Mouse (Mus musculus) kidney, postnatal 36 days (tissue): Measurements from ENCODE around the gene Prss30.
"Not testable (repeated sequence)": the region's sequence is repeated elsewhere in the genome, so short reads cannot be mapped to it uniquely, and the experiment has no call there.

Experiments used
- DNase-seq, 2 experiments: peaks; one replicate each; pipeline ENCODE4 v3.0.0; 2021 to 2022; ENCODE audit warnings: mixed read lengths in 2 of 2

Prss30 gene

GRCm38 (mm10) chr17:23982912-23983311, 2.5 kb upstream of the Prss30 start:
- DNase-seq, result peak; percentile 43 to 52

- no peak for DNase-seq
Measured at GRCm38 (mm10) chr17:23979471-23979870, 895 bp downstream of the Prss30 start.

GRCm38 (mm10) chr17:23976665-23977064, 3.7 kb downstream of the Prss30 start:
- DNase-seq, result peak; percentile 53 to 61

GRCm38 (mm10) chr17:23971315-23971714, 9.1 kb downstream of the Prss30 start:
- DNase-seq, result no peak

GRCm38 (mm10) chr17:23969231-23969630, 11.1 kb downstream of the Prss30 start:
- DNase-seq, result peak; percentile 87 to 93

DNA sequence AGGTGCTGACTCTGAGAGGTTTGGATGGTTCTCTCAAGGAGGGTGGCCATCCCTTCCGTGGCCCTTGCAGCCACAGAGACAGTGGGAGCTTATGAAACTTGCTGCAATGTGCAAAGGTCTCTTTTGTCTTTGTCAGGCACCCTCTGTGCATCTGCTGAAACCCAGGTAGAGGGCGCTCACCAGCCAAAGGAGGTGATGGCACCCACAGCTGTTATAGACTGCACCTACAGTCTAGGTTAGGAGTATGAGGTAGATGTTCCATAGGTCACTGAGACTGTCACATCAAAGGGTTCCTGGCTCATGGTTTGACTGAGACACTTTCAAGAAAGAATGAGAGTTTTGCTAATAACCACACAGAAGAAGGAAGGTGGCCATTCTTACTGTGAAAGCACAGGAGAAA, 11.6 kb downstream of the Prss30 start:
- peak; percentile 49 to 66 for DNase-seq

DNA sequence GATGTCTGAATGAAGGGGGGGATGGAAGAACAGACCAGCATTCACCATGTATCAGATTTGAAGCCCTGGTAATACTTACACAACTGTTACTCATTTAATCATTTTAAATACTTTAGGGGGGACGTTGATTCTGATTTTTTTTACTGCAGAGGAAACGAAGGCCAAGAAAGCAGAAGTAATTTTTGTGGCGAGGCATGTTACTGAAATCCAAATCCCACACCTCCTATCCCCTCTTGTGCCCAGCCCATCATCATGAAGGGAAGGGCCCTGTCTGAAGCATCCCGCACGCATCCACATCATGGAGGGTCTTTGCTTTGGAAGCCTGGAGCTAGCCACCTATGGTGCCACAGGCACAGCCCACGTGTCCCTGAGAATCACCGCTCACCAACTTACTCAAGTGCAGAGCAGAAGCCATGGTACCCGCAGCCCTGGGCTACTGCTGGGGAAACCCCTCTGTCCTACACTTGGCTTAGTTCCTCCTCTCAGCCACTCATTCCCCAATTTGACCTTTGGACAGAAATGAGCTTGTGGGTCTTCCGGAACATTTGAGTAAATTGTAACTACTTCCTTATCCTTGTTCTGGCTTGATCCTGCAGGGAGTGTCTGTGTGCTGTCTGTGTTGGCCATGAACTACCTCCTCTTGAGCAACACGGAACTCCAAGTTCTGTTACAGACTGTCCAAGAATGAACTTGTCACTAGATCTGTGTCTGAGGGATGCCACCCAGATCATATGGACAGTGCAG, 13.5 kb downstream of the Prss30 start:
- peak; percentile 42 to 61 for DNase-seq

GRCm38 (mm10) chr17:23965805-23966425, 14.5 kb downstream of the Prss30 start:
- DNase-seq, result no peak

DNA sequence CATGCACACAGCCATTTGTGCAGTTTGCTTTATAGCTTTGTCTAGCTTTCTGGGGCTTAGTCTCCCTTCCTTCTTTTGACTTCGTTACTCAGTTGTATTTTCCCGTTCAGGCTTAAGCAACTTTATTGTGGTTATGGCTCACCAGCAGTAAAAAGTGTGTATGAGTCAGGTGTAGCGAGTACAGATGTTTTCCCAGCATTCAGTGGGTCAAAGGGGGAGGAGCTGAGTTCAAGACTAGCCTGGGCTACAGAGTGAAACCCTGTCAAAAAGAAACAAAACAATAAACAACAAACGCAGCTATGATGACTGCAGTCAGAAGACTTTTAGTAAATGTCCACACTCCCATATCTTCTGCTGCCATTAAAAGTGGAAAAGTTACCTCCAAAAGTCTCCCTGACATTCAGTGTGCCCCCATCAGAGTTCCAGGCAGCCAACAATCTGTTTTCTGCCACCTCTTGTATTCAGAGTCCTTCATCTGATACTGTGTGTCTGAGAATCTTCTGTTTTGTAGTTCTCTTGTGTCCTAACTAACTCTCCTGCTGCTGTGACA, 18.7 kb downstream of the Prss30 start:
- DNase-seq, result no peak

GRCm38 (mm10) chr17:23960084-23960738, 20.2 kb downstream of the Prss30 start:
- peak; percentile 78 to 87 for DNase-seq

DNA sequence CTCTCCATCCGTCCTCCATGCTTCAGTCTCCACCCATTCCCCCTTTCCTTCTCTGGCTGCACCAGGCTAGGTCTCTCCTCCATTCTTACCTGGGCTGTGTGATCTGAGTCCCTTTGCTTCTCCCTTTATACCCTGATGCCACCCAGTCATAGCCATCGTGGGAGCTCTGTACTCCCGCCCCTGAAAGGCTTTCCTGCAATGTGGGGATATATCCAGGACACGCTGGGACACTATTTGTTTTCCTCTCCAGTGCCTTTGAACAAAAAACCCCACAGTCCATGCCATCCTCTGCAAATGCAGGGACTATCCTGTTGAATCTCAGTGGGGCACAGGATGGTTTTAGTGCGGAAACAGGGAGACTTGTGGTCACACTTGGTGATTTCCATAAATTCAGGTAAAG, 25.2 kb downstream of the Prss30 start, which contains the start of gene Sbpl:
Sbpl (minus strand) TSS at position 101 of the 400 bp plus-strand sequence.
- no peak for DNase-seq

DNA sequence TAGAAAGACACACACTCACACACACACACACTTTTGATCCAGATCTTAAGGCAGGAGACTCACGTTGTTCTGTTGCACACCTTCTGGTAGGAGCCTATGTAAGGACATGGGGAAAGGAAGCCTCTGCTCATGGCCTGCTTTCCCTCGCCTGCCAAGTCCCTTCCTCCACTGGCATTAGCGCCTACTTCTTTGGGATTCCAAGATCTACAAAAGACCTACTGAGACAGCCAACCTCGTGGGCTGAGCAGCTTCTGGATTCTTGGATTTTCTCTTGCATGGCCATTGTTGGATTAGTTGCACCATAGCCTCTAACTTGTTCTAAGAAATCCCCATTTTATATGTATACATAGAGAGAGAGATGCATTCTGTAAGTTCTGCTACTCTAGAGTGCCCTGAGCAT, 29.5 kb downstream of the Prss30 start:
- DNase-seq, result not testable (repeated sequence)

DNA sequence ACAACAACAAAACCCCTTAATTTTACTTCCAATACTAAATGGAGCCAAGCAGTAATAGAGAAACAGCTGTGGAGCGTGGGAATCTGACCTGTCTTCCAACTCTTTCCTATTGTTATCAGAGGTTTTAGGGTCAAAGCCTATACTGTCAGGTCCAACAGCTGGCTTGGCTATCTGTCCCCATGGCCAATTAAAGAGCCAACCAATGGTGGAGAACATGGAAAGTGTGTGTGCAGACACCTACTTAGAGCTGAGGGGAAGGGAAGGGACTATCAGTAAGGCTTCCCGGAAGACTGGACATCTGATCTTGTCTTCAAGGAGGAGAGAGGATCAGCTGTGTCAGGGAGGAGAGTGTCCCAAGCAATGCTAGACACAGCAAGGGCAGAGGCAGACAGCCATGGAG, 31.3 kb downstream of the Prss30 start:
- no peak for DNase-seq

- not testable (repeated sequence) for DNase-seq
Measured at GRCm38 (mm10) chr17:23947486-23947885, 32.9 kb downstream of the Prss30 start.

GRCm38 (mm10) chr17:23941372-23941771, 39.0 kb downstream of the Prss30 start, which contains the start of gene Sbp:
Sbp (plus strand) TSS chr17:23941672.
- no peak for DNase-seq

DNA sequence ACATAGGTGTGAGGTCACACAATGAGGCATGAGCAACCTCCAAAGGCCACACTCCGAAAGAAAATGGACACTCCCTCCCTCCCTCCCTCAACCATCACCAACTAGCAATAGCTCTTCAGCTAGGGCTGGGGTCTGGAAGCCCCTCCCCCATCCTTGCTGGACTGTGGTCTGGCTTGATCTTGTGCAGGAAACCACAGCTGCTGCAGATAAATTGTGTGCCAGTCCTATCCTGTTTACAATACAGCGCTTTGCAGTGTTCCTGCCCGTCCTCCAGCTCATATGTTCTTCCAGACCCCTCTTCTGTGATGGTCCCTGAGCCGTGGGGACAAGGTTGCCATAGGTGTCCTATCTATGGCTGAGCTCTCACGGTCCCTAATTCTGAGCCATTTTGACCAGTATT, 49.2 kb downstream of the Prss30 start:
- no peak for DNase-seq

GRCm38 (mm10) chr17:23925090-23925493, 55.3 kb downstream of the Prss30 start:
- peak; percentile 54 to 74 for DNase-seq

GRCm38 (mm10) chr17:23924531-23925007, 55.8 kb downstream of the Prss30 start:
- DNase-seq, result peak; percentile 94
